Mouse (Mus musculus) kidney, postnatal 0 days (tissue): ENCODE data around the gene Acot1. TPM values are rescaled to one million over a fixed set of nuclear protein-coding genes. Genes with fewer than 3 reads are reported as not detected.
A peak's percentile ranks its signal among the peaks of the same experiment; 100 is the strongest.
"Not testable (repeated sequence)": the region's sequence is repeated elsewhere in the genome, so short reads cannot be mapped to it uniquely, and the experiment has no call there.

ENCODE experiments used
- ATAC-seq: fragments of 200-750 bp; cut with Nextera tagmentation; replicated peaks from 2 replicates; pipeline ENCODE4 v1.8.0; 2017; ENCODE audit warnings: low read depth, moderate number of reproducible peaks, moderate TSS enrichment, moderate library complexity; ENCODE audit not compliant: low FRiP score
- DNase-seq: peaks from one replicate; pipeline ENCODE4 v3.0.0-alpha.2; 2016; ENCODE audit warnings: low spot score
- H3K27ac ChIP-seq: fragments of 300-500 bp; sonication (generic); 2 replicates; pipeline ENCODE4 v1.5.1; 2014; ENCODE audit warnings: mild to moderate bottlenecking
- H3K27me3 ChIP-seq: fragments of 300-500 bp; sonication (generic); 2 replicates; pipeline ENCODE4 v1.6.1; 2014; ENCODE audit warnings: low read length, mixed read lengths; ENCODE audit not compliant: insufficient read depth
- H3K36me3 ChIP-seq: fragments of 300-500 bp; sonication (generic); 2 replicates; pipeline ENCODE4 v1.6.1; 2014; ENCODE audit warnings: low read length, mixed read lengths; ENCODE audit not compliant: insufficient read depth
- H3K4me1 ChIP-seq: fragments of 300-500 bp; sonication (generic); replicated peaks from 2 replicates; pipeline ENCODE4 v1.6.1; 2014; ENCODE audit warnings: antibody characterized with exemption, low read length, mixed read lengths; ENCODE audit not compliant: insufficient read depth
- H3K4me2 ChIP-seq: fragments of 300-500 bp; sonication (generic); 2 replicates; pipeline ENCODE4 v1.6.1; 2014; ENCODE audit warnings: mild to moderate bottlenecking, low read length, moderate library complexity, mixed read lengths
- H3K4me3 ChIP-seq: fragments of 300-500 bp; sonication (generic); replicated peaks from 2 replicates; pipeline ENCODE4 v1.5.1; 2014; ENCODE audit warnings: low read depth, low read length
- H3K9ac ChIP-seq: fragments of 300-500 bp; sonication (generic); 2 replicates; pipeline ENCODE4 v1.6.1; 2014; ENCODE audit warnings: low read depth, low read length
- H3K9me3 ChIP-seq: fragments of 300-500 bp; sonication (generic); replicated peaks from 2 replicates; pipeline ENCODE4 v1.6.1; 2016; ENCODE audit warnings: low read length, inconsistent platforms, mixed read lengths
- CTCF ChIP-seq: IDR thresholded peaks from 2 replicates; pipeline ENCODE4 v1.5.1; 2016; ENCODE audit warnings: antibody characterized with exemption, low read depth, mild to moderate bottlenecking, moderate library complexity
- WGBS: fragments of 180-500 bp; shearing (Covaris S2); extraction: QIAGEN DNeasy Blood & Tissue Kit; methylation state at CpG from one replicate; pipeline ENCODE4 v1.1.7; 2014; 5-methylcytosine and 5-hydroxymethylcytosine counted together
- polyA plus RNA-seq: library from polyadenylated mRNA; unstranded; fragments of >200 nt; fragmentation: Nextera tagmentation; extraction: Ambion mirVana; gene quantifications from 2 replicates; pipeline ENCODE4 v1.2.1, GENCODE M21; 2015

The Acot1 gene
- polyA plus RNA-seq: 176 and 184 TPM in 2 replicates

DNA sequence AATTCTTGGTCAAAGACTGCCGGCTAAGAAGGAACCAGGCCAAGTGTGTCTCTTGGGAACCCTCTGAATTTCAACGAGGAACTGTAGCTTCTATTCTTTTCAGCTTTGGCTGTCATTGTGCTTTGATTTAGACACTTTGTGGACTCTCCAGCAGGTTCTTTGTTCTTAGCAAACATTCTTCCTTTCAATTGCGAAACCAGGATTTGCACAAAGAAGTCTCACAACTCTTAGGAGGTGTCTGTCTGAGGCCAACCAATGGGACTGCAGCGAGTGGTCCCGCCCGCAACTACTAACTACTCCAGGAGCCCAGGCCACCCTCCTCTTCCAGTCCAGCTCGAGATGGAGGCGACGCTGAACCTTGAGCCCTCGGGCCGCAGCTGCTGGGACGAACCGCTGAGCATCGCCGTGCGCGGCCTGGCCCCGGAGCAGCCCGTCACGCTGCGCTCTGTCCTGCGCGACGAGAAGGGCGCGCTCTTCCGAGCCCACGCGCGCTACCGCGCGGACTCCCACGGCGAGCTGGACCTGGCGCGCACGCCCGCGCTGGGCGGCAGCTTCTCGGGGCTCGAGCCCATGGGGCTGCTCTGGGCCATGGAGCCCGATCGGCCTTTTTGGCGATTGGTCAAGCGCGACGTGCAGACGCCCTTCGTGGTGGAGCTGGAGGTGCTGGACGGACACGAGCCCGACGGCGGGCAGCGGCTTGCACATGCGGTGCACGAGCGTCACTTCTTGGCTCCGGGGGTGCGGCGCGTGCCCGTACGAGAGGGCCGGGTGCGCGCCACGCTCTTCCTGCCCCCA, at the start of gene Acot1:
Gene Acot1 (plus strand): TSS at position 320 of the 795 bp plus-strand sequence.
- Histone ChIP-seq H3K9ac (peak within 1 kb of the TSS; percentile 58), H3K4me2 (peak within 1 kb of the TSS; percentile 56), H3K4me3 (peak within 1 kb of the TSS; percentile 37), H3K27ac (peak within 1 kb of the TSS; percentile 73), H3K4me1 (peaks cover 16% of the 10 kb centered on the region)
- not testable (repeated sequence) for H3K9me3 ChIP-seq, H3K27me3 ChIP-seq, H3K36me3 ChIP-seq
- peak; percentile 95 for DNase-seq
- ATAC-seq: peak; percentile 96
- WGBS: 2% methylated on average over 51 of the region's 70 CpGs

DNA sequence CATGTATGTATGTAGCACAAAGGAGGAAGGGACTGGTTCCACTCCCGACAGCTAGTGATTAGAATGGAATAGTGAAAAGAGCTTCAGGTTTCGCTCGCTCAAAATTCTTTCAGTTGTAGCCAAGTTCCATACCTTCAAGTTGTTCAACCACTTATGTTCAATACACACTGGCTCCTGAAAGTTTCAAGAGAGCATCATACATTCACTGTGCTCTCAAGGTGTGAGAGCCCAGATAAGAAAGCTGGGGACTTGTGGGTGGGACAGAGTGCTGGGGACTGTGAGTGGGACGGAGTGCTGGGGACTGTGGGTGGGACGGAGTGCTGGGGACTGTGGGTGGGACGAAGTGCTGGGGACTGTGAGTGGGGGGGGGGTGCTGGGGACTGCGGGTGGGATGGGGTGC, 44.1 kb upstream of the Acot1 start:
- Histone ChIP-seq H3K4me2 (no peak overlapping the region), H3K9me3 (no peaks in the 10 kb centered on the region), H3K4me1 (no peaks in the 10 kb centered on the region), H3K27ac (no peak overlapping the region), H3K36me3 (no peaks in the 10 kb centered on the region), H3K4me3 (no peak overlapping the region), H3K9ac (no peak overlapping the region), H3K27me3 (no peaks in the 10 kb centered on the region)
- DNase-seq (no peak), ATAC-seq (no peak)
- no peak for TF ChIP-seq CTCF
- WGBS: 91% methylated on average over 6 of the region's 7 CpGs

DNA sequence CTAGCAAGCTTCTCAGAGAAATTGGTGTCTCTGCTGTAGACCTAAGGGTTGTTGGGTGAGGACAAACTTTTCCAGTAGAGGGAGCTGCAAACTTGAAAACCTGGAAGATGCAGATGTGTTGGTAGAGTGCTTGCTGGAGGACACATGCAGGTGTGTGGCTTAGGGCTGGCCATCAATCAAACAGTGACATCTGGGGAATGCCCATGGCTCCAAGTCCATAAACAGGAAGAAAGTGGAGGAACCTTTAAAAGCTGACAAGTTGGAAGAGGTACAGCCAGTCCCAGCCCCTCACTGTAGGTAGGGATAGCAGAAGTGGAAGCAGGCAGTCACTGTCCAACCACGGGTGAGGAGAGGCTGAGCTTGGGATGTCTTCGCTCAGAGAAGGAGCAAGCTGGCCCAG, 37.2 kb upstream of the Acot1 start:
- no peak overlapping the region for H3K9ac ChIP-seq
- H3K27me3 ChIP-seq: no peaks in the 10 kb centered on the region
- peak; percentile 82 for TF ChIP-seq CTCF
- H3K9me3 ChIP-seq: no peaks in the 10 kb centered on the region
- 58% methylated on average over 2 of the region's 2 CpGs for WGBS
- peak; percentile 76 for DNase-seq
- H3K4me2 ChIP-seq: no peak overlapping the region
- ATAC-seq: peak; percentile 82
- H3K36me3 ChIP-seq: no peaks in the 10 kb centered on the region
- H3K4me1 ChIP-seq: no peaks in the 10 kb centered on the region
- H3K4me3 ChIP-seq: no peak overlapping the region
- H3K27ac ChIP-seq: no peak overlapping the region

DNA sequence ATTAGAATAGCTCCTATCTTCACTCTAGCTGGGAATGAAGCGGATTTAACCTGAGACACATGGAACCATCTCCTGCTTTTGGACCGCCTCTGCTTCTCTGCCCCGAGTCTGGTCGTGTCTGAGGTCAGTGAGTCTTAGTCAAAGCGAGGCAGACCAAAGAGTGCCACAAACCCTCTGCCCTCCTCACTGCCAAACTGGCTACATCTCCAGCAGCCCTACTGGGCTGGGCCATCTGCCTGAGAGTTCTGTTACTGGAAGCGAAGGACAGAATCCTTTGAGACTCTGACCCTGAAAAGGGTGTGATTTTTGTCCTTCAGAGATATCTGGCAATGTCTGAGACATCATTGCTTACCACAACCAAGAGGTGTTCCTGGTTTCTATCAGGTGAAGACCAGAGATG, 30.4 kb upstream of the Acot1 start:
- WGBS: 88% methylated on average over 6 of the region's 6 CpGs
- Histone ChIP-seq H3K36me3 (no peaks in the 10 kb centered on the region), H3K9me3 (no peaks in the 10 kb centered on the region), H3K9ac (no peak overlapping the region), H3K4me2 (no peak overlapping the region), H3K4me3 (no peak overlapping the region), H3K4me1 (no peaks in the 10 kb centered on the region), H3K27ac (no peak overlapping the region), H3K27me3 (no peaks in the 10 kb centered on the region)
- TF ChIP-seq CTCF: no peak
- no peak for ATAC-seq
- no peak for DNase-seq

DNA sequence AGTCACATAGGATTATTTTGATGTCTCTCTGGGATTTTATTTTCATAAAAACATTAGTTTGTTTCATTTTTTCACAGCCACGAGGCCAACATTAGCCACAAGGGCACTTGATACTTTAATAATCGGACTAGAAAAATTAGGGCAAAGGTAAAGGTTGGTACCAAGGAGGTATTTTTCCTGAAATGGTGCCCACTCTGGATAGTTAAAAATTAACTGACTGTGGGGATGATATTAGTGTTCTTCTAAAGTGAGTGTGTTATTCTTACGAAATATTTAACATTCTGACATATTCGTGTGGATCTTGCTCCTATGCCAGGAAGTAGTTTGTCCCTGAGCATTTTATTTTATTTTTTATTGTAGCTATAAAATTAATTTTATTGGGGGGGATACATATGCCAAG, 27.7 kb upstream of the Acot1 start:
- Histone ChIP-seq H3K4me1 (no peaks in the 10 kb centered on the region), H3K36me3 (no peaks in the 10 kb centered on the region), H3K9me3 (no peaks in the 10 kb centered on the region), H3K9ac (no peak overlapping the region), H3K27me3 (no peaks in the 10 kb centered on the region), H3K4me3 (no peak overlapping the region), H3K27ac (no peak overlapping the region), H3K4me2 (no peak overlapping the region)
- DNase-seq (no peak), ATAC-seq (no peak)
- 68% methylated on average over 4 of the region's 4 CpGs for WGBS
- TF ChIP-seq CTCF: no peak

DNA sequence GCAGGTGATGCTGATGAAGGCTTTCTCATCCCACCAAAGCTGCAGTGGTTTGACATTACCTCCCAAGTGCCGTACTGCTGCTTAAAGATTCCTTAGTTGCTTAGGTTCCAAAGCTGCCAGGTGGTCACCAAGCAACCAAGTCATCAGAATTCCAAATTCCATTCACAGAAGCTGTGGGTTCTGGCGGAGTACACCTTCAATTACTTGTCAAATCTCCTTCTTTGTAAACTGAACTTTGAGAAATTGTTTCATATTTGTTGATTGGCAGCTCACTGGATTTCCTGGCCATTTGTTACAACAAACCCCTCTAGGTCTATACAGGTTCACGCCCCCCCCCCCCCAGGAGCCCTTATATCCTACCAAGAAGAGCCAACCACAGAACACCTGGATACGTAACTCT, 24.5 kb upstream of the Acot1 start, which contains the start of gene Heatr4:
Gene Heatr4 (minus strand): TSS at position 101 of the 400 bp plus-strand sequence.
- no peak for TF ChIP-seq CTCF
- Histone ChIP-seq H3K36me3 (no peaks in the 10 kb centered on the region), H3K9ac (no peak within 1 kb of the TSS), H3K4me3 (no peak within 1 kb of the TSS), H3K9me3 (no peaks in the 10 kb centered on the region), H3K27me3 (no peaks in the 10 kb centered on the region), H3K4me1 (0 out of 2 replicates have a peak, but pooled peaks cover 5% of the 10 kb centered on the region), H3K4me2 (no peak within 1 kb of the TSS), H3K27ac (no peak within 1 kb of the TSS)
- ATAC-seq (no peak), DNase-seq (no peak)
- 78% methylated on average over 4 of the region's 4 CpGs for WGBS
